Mouse (Mus musculus): ENCODE measurements around the gene Xirp1. TPM values are rescaled to one million over a fixed set of nuclear protein-coding genes. Genes with fewer than 3 reads are reported as not detected.

Xirp1 gene
- polyA plus RNA-seq (2014; fragmentation: Illumina TruSeq; extraction: RNeasy Lipid Tissue Mini Kit (QIAGEN cat#74804); ENCODE audit: low read depth, low replicate concordance), result 105 TPM

DNA sequence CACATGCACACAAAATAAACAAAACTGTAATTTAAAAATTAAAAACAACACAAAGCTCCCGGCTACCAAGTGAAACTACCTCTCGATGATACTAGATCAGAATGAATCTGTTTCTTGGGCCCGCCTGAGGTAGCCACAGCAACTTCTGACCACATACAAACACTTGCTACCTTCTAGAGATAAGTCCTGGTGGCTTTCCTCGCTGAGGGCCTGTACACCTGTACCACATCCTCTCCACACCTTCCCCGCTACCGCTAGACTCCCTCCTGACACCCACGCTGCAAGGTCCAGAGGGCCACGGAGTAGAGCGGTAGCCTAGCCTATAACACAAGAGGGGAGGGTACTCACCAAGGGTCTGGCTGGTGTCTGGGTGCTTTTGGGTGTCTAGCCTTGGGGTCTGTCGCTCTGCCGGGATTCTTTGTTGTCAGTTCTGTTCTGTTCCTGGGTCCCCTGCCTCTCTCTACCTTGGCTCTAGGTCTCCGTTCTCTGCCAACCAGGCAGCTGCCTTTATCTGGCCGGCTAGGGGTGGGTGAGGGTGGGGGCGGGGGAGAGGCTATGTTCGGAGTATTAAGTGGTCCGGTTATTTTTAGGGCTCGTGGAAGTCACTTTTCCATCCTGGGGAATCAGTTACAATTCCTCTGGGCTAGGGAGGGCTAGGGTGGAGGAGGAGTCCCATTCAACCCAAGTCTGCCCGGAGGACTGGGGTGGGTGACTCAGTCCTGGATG lies at the start of gene Xirp1:
Gene Xirp1, minus strand, starts transcription at position 513 of the 726 bp plus-strand sequence.

DNA sequence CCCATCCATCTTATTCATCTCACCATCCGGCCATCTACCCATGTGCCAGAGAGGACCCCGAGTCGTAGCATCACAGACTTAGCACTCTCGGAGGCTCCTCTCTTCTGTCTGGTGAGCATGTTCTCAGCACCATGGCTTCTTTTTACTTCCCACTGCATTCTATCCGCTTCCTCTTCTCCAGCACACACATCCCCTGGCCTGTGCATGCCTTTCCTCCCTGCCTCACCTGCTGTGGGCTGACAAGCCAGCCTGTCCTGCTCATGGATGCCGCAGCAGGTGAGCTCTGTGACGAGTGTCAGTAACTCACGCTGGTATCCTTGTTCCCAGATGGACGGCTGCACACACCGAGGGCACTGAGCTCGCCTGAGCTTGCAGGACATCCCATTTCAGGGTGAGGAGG lies 46.4 kb upstream of the Xirp1 start, which contains the start of gene Cx3cr1:
Gene Cx3cr1, minus strand, starts transcription at position 101 of the 400 bp plus-strand sequence.

DNA sequence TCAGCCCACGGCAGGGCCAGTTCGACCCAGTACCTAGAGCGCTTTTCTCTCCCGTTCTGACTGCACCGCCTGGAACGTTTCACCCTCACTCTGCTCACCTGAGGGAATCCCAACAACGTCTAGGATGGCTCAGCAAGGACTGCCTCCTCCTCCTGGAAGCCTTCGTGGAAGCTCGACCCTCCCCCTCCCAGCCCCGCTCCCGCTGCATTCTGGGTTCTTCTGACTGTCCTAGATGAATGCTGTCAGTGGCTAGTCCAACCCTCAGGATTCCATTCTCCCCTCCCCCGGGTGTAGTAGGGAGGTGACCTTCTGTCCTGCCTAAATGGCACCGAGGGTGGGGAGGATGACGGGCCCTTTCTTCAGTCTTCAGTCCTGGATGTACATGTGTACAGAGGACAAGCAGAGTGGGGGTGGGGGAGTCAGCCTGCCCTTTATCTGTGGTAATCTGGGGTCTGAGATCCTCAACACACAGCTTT lies 38.8 kb downstream of the Xirp1 start, which contains the start of gene Csrnp1:
Gene Csrnp1, minus strand, starts transcription at position 123 of the 476 bp plus-strand sequence.

Other genes with a start within 250 kb of the Xirp1 start
- not detected for gene Scn11a, start 198.1 kb downstream of the Xirp1 start, polyA plus RNA-seq (2014; fragmentation: Illumina TruSeq; extraction: RNeasy Lipid Tissue Mini Kit (QIAGEN cat#74804); ENCODE audit: low read depth, low replicate concordance)
- 29.5 TPM for gene Wdr48, start 128.7 kb downstream of the Xirp1 start, polyA plus RNA-seq (2014; fragmentation: Illumina TruSeq; extraction: RNeasy Lipid Tissue Mini Kit (QIAGEN cat#74804); ENCODE audit: low read depth, low replicate concordance)
- 16.2 TPM for gene Gorasp1, start 86.0 kb downstream of the Xirp1 start, polyA plus RNA-seq (2014; fragmentation: Illumina TruSeq; extraction: RNeasy Lipid Tissue Mini Kit (QIAGEN cat#74804); ENCODE audit: low read depth, low replicate concordance)
- not detected for gene Ttc21a, start 86.0 kb downstream of the Xirp1 start, polyA plus RNA-seq (2014; fragmentation: Illumina TruSeq; extraction: RNeasy Lipid Tissue Mini Kit (QIAGEN cat#74804); ENCODE audit: low read depth, low replicate concordance)
- 13.3 TPM for gene Csrnp1, start 38.9 kb downstream of the Xirp1 start, polyA plus RNA-seq (2014; fragmentation: Illumina TruSeq; extraction: RNeasy Lipid Tissue Mini Kit (QIAGEN cat#74804); ENCODE audit: low read depth, low replicate concordance)
- gene Cx3cr1, start 46.3 kb upstream of the Xirp1 start, polyA plus RNA-seq (2014; fragmentation: Illumina TruSeq; extraction: RNeasy Lipid Tissue Mini Kit (QIAGEN cat#74804); ENCODE audit: low read depth, low replicate concordance), result 2.2 TPM
- not detected for gene Ccr8, start 68.5 kb upstream of the Xirp1 start, polyA plus RNA-seq (2014; fragmentation: Illumina TruSeq; extraction: RNeasy Lipid Tissue Mini Kit (QIAGEN cat#74804); ENCODE audit: low read depth, low replicate concordance)
- 27.5 TPM for gene Slc25a38, start 86.8 kb upstream of the Xirp1 start, polyA plus RNA-seq (2014; fragmentation: Illumina TruSeq; extraction: RNeasy Lipid Tissue Mini Kit (QIAGEN cat#74804); ENCODE audit: low read depth, low replicate concordance)
- gene Rpsa, start 104.1 kb upstream of the Xirp1 start, polyA plus RNA-seq (2014; fragmentation: Illumina TruSeq; extraction: RNeasy Lipid Tissue Mini Kit (QIAGEN cat#74804); ENCODE audit: low read depth, low replicate concordance), result 861 TPM
- gene Mobp, start 126.1 kb upstream of the Xirp1 start, polyA plus RNA-seq (2014; fragmentation: Illumina TruSeq; extraction: RNeasy Lipid Tissue Mini Kit (QIAGEN cat#74804); ENCODE audit: low read depth, low replicate concordance), result not detected

All from heart, adult 10 weeks (tissue).